Mouse (Mus musculus): Measurements from ENCODE around the gene Cgn. TPM values are rescaled to one million over a fixed set of nuclear protein-coding genes. Genes with fewer than 3 reads are reported as not detected.
A peak's percentile ranks its signal among the peaks of the same experiment; 100 is the strongest.

Cgn gene
- polyA plus RNA-seq (2016; fragmentation: Nextera tagmentation; extraction: Ambion mirVana), result 3.4 and 8.0 TPM in 2 replicates

GRCm38 (mm10) chr3:94786367-94786835 is at the start of gene Cgn:
Cgn (minus strand) TSS chr3:94786492.
- H3K27me3 ChIP-seq (ENCODE audit: insufficient read depth, poor library complexity, severe bottlenecking), result peaks cover 39% of the 10 kb centered on the region
- under 1% methylated on average over 35 of the region's 35 CpGs for WGBS
- no peaks in the 10 kb centered on the region for H3K36me3 ChIP-seq
- H3K4me3 ChIP-seq, result peak within 1 kb of the TSS; percentile 64
- H3K4me1 ChIP-seq, result peaks cover 22% of the 10 kb centered on the region
- no peaks in the 10 kb centered on the region for H3K9me3 ChIP-seq
- H3K27ac ChIP-seq, result peak within 1 kb of the TSS; percentile 36; the same call in 1 of the 2 replicates
- DNase-seq (ENCODE audit: low spot score), result peak; percentile 97

- no peak overlapping the region for H3K4me3 ChIP-seq
- no peak overlapping the region for H3K27ac ChIP-seq
- no peaks in the 10 kb centered on the region for H3K27me3 ChIP-seq (ENCODE audit: insufficient read depth, poor library complexity, severe bottlenecking)
- no peaks in the 10 kb centered on the region for H3K9me3 ChIP-seq
- no peak for DNase-seq (ENCODE audit: low spot score)
- 67% methylated on average over 3 of the region's 3 CpGs for WGBS
- peaks cover 28% of the 10 kb centered on the region for H3K4me1 ChIP-seq
- no peaks in the 10 kb centered on the region for H3K36me3 ChIP-seq
Measured at GRCm38 (mm10) chr3:94835396-94835795, 49.1 kb upstream of the Cgn start.

GRCm38 (mm10) chr3:94833358-94833757 is 47.1 kb upstream of the Cgn start:
- H3K4me1 ChIP-seq, result peaks cover 15% of the 10 kb centered on the region; the same call in 1 of the 2 replicates
- no peak for DNase-seq (ENCODE audit: low spot score)
- H3K36me3 ChIP-seq, result no peaks in the 10 kb centered on the region
- no peaks in the 10 kb centered on the region for H3K27me3 ChIP-seq (ENCODE audit: insufficient read depth, poor library complexity, severe bottlenecking)
- no peaks in the 10 kb centered on the region for H3K9me3 ChIP-seq
- H3K27ac ChIP-seq, result no peak overlapping the region
- no peak overlapping the region for H3K4me3 ChIP-seq

GRCm38 (mm10) chr3:94832701-94833100 is 46.4 kb upstream of the Cgn start:
- Histone ChIP-seq H3K4me3 (peak overlapping the region; percentile 28; the same call in 1 of the 2 replicates), H3K36me3 (no peaks in the 10 kb centered on the region), H3K9me3 (no peaks in the 10 kb centered on the region), H3K27ac (no peak overlapping the region), H3K4me1 (peaks cover 15% of the 10 kb centered on the region; the same call in 1 of the 2 replicates), H3K27me3 (ENCODE audit: insufficient read depth, poor library complexity, severe bottlenecking) (no peaks in the 10 kb centered on the region)
- no peak for DNase-seq (ENCODE audit: low spot score)
- WGBS, result 67% methylated on average over 5 of the region's 5 CpGs

GRCm38 (mm10) chr3:94832100-94832499 is 45.8 kb upstream of the Cgn start:
- peaks cover 15% of the 10 kb centered on the region; the same call in 1 of the 2 replicates for H3K4me1 ChIP-seq
- H3K27ac ChIP-seq, result no peak overlapping the region; the same call in 1 of the 2 replicates
- H3K27me3 ChIP-seq (ENCODE audit: insufficient read depth, poor library complexity, severe bottlenecking), result no peaks in the 10 kb centered on the region
- WGBS, result 6% methylated on average over 9 of the region's 9 CpGs
- H3K9me3 ChIP-seq, result no peaks in the 10 kb centered on the region
- H3K36me3 ChIP-seq, result no peaks in the 10 kb centered on the region
- H3K4me3 ChIP-seq, result peak overlapping the region; percentile 28; the same call in 1 of the 2 replicates
- DNase-seq (ENCODE audit: low spot score), result no peak

- WGBS, result 76% methylated on average over 3 of the region's 3 CpGs
- no peaks in the 10 kb centered on the region for H3K36me3 ChIP-seq
- peaks cover 9% of the 10 kb centered on the region; the same call in 1 of the 2 replicates for H3K4me1 ChIP-seq
- no peak overlapping the region for H3K4me3 ChIP-seq
- no peak for DNase-seq (ENCODE audit: low spot score)
- no peaks in the 10 kb centered on the region for H3K9me3 ChIP-seq
- no peaks in the 10 kb centered on the region for H3K27me3 ChIP-seq (ENCODE audit: insufficient read depth, poor library complexity, severe bottlenecking)
- no peak overlapping the region for H3K27ac ChIP-seq
Measured at GRCm38 (mm10) chr3:94824110-94824509, 37.8 kb upstream of the Cgn start.

GRCm38 (mm10) chr3:94822082-94822481 is 35.8 kb upstream of the Cgn start:
- Histone ChIP-seq H3K27ac (peak overlapping the region; percentile 99; the same call in 1 of the 2 replicates), H3K4me3 (peak overlapping the region; percentile 81), H3K9me3 (no peaks in the 10 kb centered on the region), H3K27me3 (ENCODE audit: insufficient read depth, poor library complexity, severe bottlenecking) (no peaks in the 10 kb centered on the region), H3K4me1 (peaks cover 9% of the 10 kb centered on the region; the same call in 1 of the 2 replicates), H3K36me3 (no peaks in the 10 kb centered on the region)
- 91% methylated on average over 4 of the region's 4 CpGs for WGBS
- DNase-seq (ENCODE audit: low spot score), result no peak

- Histone ChIP-seq H3K27me3 (ENCODE audit: insufficient read depth, poor library complexity, severe bottlenecking) (no peaks in the 10 kb centered on the region), H3K4me3 (peak overlapping the region; percentile 81), H3K4me1 (peaks cover 9% of the 10 kb centered on the region; the same call in 1 of the 2 replicates), H3K36me3 (no peaks in the 10 kb centered on the region), H3K27ac (peak overlapping the region; percentile 99), H3K9me3 (no peaks in the 10 kb centered on the region)
- WGBS, result 3% methylated on average over 31 of the region's 31 CpGs
- DNase-seq (ENCODE audit: low spot score), result peak; percentile 81
Measured at GRCm38 (mm10) chr3:94821008-94821638, 34.8 kb upstream of the Cgn start.

GRCm38 (mm10) chr3:94819452-94820425 is 33.4 kb upstream of the Cgn start:
- DNase-seq (ENCODE audit: low spot score), result peak; percentile 57
- peak overlapping the region; percentile 45; the same call in 1 of the 2 replicates for H3K27ac ChIP-seq
- no peaks in the 10 kb centered on the region for H3K36me3 ChIP-seq
- no peak overlapping the region for H3K4me3 ChIP-seq
- no peaks in the 10 kb centered on the region for H3K27me3 ChIP-seq (ENCODE audit: insufficient read depth, poor library complexity, severe bottlenecking)
- H3K9me3 ChIP-seq, result no peaks in the 10 kb centered on the region
- 53% methylated on average over 24 of the region's 24 CpGs for WGBS
- H3K4me1 ChIP-seq, result peaks cover 9% of the 10 kb centered on the region; the same call in 1 of the 2 replicates

- DNase-seq (ENCODE audit: low spot score), result peak; percentile 48
- H3K4me1 ChIP-seq, result peaks cover 9% of the 10 kb centered on the region; the same call in 1 of the 2 replicates
- H3K27me3 ChIP-seq (ENCODE audit: insufficient read depth, poor library complexity, severe bottlenecking), result no peaks in the 10 kb centered on the region
- no peaks in the 10 kb centered on the region for H3K9me3 ChIP-seq
- H3K36me3 ChIP-seq, result no peaks in the 10 kb centered on the region
- no peak overlapping the region for H3K27ac ChIP-seq
- H3K4me3 ChIP-seq, result no peak overlapping the region
- WGBS, result 81% methylated on average over 2 of the region's 2 CpGs
Measured at GRCm38 (mm10) chr3:94817731-94818130, 31.4 kb upstream of the Cgn start.

- no peak overlapping the region for H3K27ac ChIP-seq
- H3K4me3 ChIP-seq, result no peak overlapping the region
- no peak for DNase-seq (ENCODE audit: low spot score)
- no peaks in the 10 kb centered on the region for H3K36me3 ChIP-seq
- H3K27me3 ChIP-seq (ENCODE audit: insufficient read depth, poor library complexity, severe bottlenecking), result no peaks in the 10 kb centered on the region
- H3K4me1 ChIP-seq, result peaks cover 14% of the 10 kb centered on the region; the same call in 1 of the 2 replicates
- no peaks in the 10 kb centered on the region for H3K9me3 ChIP-seq
Measured at GRCm38 (mm10) chr3:94815603-94816002, 29.3 kb upstream of the Cgn start.

GRCm38 (mm10) chr3:94814663-94815062 is 28.4 kb upstream of the Cgn start:
- Histone ChIP-seq H3K27ac (no peak overlapping the region), H3K4me3 (no peak overlapping the region), H3K27me3 (ENCODE audit: insufficient read depth, poor library complexity, severe bottlenecking) (no peaks in the 10 kb centered on the region), H3K4me1 (peaks cover 10% of the 10 kb centered on the region; the same call in 1 of the 2 replicates), H3K36me3 (no peaks in the 10 kb centered on the region), H3K9me3 (no peaks in the 10 kb centered on the region)
- no peak for DNase-seq (ENCODE audit: low spot score)
- WGBS, result 79% methylated on average over 4 of the region's 4 CpGs
